Mouse (Mus musculus) bone marrow, adult 2 months (tissue): ENCODE measurements around the gene Itih3.

ENCODE experiments used
- CTCF ChIP-seq: fragments of 200-500 bp; IDR thresholded peaks from 2 replicates; pipeline ENCODE4 v1.5.1; 2011; ENCODE audit warnings: low read length, control low read depth; ENCODE audit not compliant: control insufficient read depth, insufficient read depth
- POLR2A ChIP-seq: fragments of 200-500 bp; IDR thresholded peaks from 2 replicates; pipeline ENCODE4 v1.6.1; 2011; ENCODE audit warnings: low read depth, mild to moderate bottlenecking, control low read depth, low read length, borderline replicate concordance; ENCODE audit not compliant: control insufficient read depth

DNA sequence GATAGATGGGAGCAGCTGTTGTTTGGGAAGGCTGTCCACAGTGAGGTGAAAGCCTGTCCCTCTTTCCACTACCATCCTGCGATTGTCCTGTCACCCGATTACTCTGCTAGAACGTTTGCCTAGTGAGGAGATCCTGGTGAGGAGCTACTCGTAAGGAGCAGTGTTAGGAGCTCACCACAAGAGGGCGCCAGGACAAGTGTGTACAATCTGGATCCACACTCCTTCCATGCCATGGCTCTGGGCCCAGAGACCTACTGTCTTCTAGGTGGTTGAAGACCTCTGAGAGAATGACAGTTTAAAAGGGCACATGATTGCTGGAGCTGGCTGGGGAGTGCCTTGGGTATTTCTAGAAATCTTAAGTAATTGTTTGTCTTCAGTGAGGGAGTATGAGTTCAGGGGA, 56.5 kb downstream of the Itih3 start:
- peak; percentile 90 for TF ChIP-seq CTCF
- no peak for TF ChIP-seq POLR2A
